Mouse (Mus musculus) telencephalon, adult 2 months (tissue): ENCODE data around the gene Rsf1.

Experiments
- DNase-seq: peaks from one replicate; pipeline ENCODE4 v3.0.0-alpha.2; 2011; ENCODE audit warnings: low read depth, low spot score

Rsf1 gene

GRCm38 (mm10) chr7:97725401-97725800, 145.7 kb downstream of the Rsf1 start:
- DNase-seq: no peak

DNA sequence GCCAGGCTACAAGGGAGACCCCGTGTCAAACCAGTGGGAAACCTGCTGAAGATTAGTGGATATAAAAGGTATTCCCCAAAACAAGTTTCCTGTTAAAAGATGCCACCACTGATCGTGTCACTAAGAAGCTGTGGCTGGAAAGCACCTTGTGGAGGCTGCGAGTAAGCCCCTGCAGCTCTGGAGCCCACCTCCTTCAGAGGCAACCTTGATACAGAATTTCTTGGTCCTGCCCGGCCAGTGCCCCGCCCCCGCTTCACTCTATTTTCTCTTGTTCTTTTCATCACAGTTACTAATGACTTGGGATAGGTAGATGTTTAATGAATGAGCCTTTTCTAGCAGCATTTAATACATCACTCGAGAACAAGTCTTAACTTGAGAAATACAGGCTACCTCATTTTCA, 146.4 kb downstream of the Rsf1 start:
- no peak for DNase-seq

- DNase-seq: no peak
Measured at GRCm38 (mm10) chr7:97726778-97727177, 147.1 kb downstream of the Rsf1 start.

DNA sequence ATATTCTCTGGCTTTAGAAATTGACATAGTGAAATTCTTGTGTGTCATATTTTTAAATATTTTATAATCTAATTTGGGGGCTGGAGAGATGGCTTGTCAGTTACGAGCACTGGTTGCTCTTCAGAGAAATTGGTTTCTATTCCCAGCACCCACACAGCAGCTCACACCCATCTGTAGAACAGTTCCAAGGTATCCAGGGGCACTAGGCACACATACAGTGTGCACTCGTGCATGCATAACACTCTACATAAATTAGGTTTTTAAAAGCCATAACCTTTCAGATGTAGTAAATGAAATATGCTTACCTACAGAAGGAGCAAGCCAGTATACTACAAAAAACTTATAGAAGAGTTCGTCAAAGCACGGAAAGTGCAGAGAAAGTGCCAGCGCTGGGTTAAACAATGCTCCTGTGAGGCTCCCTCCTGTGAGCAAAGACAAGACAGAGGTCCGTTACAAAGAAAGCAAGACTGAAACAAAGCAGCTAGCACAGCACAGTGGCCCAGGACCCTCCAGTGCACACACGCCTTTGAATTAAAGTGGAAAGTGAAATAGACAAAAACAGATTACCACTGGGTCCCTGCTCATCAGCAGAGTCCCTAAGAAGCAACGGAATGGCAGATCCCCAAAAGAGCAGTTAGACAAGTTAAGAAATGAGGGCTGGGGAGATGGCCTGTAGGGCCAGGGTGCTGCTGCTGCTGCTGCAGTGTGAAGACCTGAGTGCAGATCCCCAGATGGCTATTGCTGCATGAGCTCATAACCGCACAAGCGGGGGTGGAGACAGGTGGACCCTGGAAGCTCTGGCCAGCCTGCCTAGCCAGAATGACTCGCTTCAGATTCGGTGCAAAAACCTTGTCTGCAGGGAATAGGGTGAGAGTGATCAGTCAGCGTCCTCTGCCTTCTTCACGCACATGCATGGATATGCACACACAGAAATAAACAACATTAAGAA, 149.3 kb downstream of the Rsf1 start:
- DNase-seq: no peak

GRCm38 (mm10) chr7:97730427-97730826, 150.7 kb downstream of the Rsf1 start:
- no peak for DNase-seq

- DNase-seq: no peak
Measured at GRCm38 (mm10) chr7:97733606-97734005, 153.9 kb downstream of the Rsf1 start.

- DNase-seq: no peak
Measured at GRCm38 (mm10) chr7:97735021-97735420, 155.3 kb downstream of the Rsf1 start.

GRCm38 (mm10) chr7:97735886-97736420, 156.3 kb downstream of the Rsf1 start:
- no peak for DNase-seq

- DNase-seq: no peak
Measured at GRCm38 (mm10) chr7:97737256-97737637, 157.6 kb downstream of the Rsf1 start.

- DNase-seq: no peak
Measured at GRCm38 (mm10) chr7:97737638-97738456, 158.2 kb downstream of the Rsf1 start, which contains the start of gene Aqp11. Aqp11 (minus strand) TSS chr7:97738289.

DNA sequence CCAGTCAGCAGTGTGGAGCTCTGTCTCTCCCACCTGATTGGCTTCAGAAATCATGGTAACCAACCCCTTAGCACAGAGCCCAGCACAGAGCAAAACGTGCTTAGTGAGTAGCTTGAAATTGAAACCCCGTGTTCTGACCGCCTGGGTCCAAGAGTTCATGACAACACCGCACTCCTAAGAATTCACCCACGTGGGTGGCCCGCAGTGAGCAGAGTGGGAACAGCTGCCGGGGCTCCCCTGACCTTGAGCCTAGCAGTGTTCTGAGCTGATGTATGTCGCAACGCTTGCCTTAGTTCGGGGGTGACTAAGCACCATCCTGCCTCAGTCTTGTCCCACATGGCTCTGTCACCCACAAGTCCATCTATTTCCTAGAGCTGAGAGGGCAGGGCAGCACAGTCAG, 161.3 kb downstream of the Rsf1 start:
- DNase-seq: no peak

GRCm38 (mm10) chr7:97741756-97742291, 162.1 kb downstream of the Rsf1 start:
- no peak for DNase-seq
